Mouse (Mus musculus): ENCODE results near the gene Ackr4. TPM values are rescaled to one million over a fixed set of nuclear protein-coding genes. Genes with fewer than 3 reads are reported as not detected.

The Ackr4 gene
- 1.2 and 1.3 TPM in 2 replicates for polyA plus RNA-seq (2016; fragmentation: Nextera tagmentation; extraction: Ambion mirVana)

GRCm38 (mm10) chr9:104126833-104127232, at the start of gene Ackr4:
Gene Ackr4 (minus strand): TSS chr9:104126933.
- 78% methylated on average over 3 of the region's 3 CpGs for WGBS
- Histone ChIP-seq H3K4me3 (no peak within 1 kb of the TSS), H3K9ac (no peak within 1 kb of the TSS), H3K36me3 (peaks cover 4% of the 10 kb centered on the region; the same call in 1 of the 2 replicates), H3K4me2 (no peak within 1 kb of the TSS), H3K27ac (ENCODE audit: poor library complexity, severe bottlenecking) (no peak within 1 kb of the TSS), H3K27me3 (replicated peaks) (no peaks in the 10 kb centered on the region), H3K9me3 (replicated peaks) (no peaks in the 10 kb centered on the region), H3K4me1 (replicated peaks) (peaks cover 18% of the 10 kb centered on the region)
- ATAC-seq (ENCODE audit: insufficient number of reproducible peaks, low FRiP score), result no peak

GRCm38 (mm10) chr9:104172342-104172741, 45.6 kb upstream of the Ackr4 start:
- Histone ChIP-seq H3K27me3 (replicated peaks) (no peaks in the 10 kb centered on the region), H3K36me3 (peaks cover 78% of the 10 kb centered on the region), H3K27ac (ENCODE audit: poor library complexity, severe bottlenecking) (no peak overlapping the region), H3K4me2 (no peak overlapping the region), H3K4me3 (no peak overlapping the region), H3K9ac (no peak overlapping the region), H3K4me1 (replicated peaks) (no peaks in the 10 kb centered on the region), H3K9me3 (replicated peaks) (no peaks in the 10 kb centered on the region)
- WGBS, result 88% methylated on average over 6 of the region's 6 CpGs
- ATAC-seq (ENCODE audit: insufficient number of reproducible peaks, low FRiP score), result no peak

DNA sequence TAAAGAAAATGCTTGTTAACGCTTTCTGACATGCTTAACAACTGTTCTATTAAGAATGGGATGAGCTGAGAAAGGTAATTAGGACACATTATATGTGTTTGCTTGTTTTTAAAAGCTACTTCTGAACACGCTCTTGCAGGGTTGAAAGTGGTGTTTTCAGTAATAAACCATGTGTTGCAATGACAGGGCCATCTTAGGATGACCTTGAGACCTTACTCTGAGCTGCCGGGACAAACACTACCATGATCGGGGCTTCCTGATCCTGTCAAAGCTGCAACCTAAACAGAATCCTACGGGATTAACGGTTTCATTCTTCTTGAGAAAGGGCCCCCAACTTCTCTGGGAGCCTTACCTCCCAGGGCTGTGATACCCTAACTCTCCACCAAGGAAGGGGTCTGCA, 44.9 kb upstream of the Ackr4 start:
- H3K4me3 ChIP-seq, result no peak overlapping the region
- no peak overlapping the region for H3K9ac ChIP-seq
- H3K9me3 ChIP-seq (replicated peaks), result no peaks in the 10 kb centered on the region
- ATAC-seq (ENCODE audit: insufficient number of reproducible peaks, low FRiP score), result no peak
- no peak overlapping the region for H3K27ac ChIP-seq (ENCODE audit: poor library complexity, severe bottlenecking)
- 92% methylated on average over 6 of the region's 6 CpGs for WGBS
- no peak overlapping the region for H3K4me2 ChIP-seq
- no peaks in the 10 kb centered on the region for H3K27me3 ChIP-seq (replicated peaks)
- H3K4me1 ChIP-seq (replicated peaks), result no peaks in the 10 kb centered on the region
- H3K36me3 ChIP-seq, result peaks cover 79% of the 10 kb centered on the region

- Histone ChIP-seq H3K36me3 (peaks cover 77% of the 10 kb centered on the region), H3K4me2 (no peak overlapping the region), H3K9ac (no peak overlapping the region), H3K27me3 (replicated peaks) (no peaks in the 10 kb centered on the region), H3K27ac (ENCODE audit: poor library complexity, severe bottlenecking) (no peak overlapping the region), H3K4me1 (replicated peaks) (no peaks in the 10 kb centered on the region), H3K4me3 (no peak overlapping the region), H3K9me3 (replicated peaks) (no peaks in the 10 kb centered on the region)
- 89% methylated on average over 10 of the region's 10 CpGs for WGBS
- ATAC-seq (ENCODE audit: insufficient number of reproducible peaks, low FRiP score), result no peak
Measured at GRCm38 (mm10) chr9:104169986-104170385, 43.3 kb upstream of the Ackr4 start.

DNA sequence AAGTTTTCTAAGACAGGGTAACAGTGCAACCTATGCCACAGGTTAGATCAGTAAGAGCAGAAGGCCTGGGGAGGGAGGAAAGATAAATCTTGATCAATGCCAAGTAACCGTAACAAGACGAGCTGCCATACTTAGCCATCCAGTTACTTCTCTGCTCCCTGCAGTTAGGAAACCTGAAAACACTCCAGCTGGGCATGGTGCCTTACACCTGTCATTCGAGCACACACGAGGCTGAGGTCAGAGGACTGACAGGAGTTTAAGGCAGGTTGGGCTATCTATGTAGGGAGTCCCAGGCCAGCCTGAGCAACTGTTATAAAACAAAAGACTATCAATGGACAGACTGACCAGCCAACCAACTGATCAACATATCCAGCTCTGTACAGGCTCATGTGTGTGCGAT, 39.2 kb upstream of the Ackr4 start:
- no peaks in the 10 kb centered on the region for H3K4me1 ChIP-seq (replicated peaks)
- peaks cover 86% of the 10 kb centered on the region for H3K36me3 ChIP-seq
- H3K9ac ChIP-seq, result no peak overlapping the region
- ATAC-seq (ENCODE audit: insufficient number of reproducible peaks, low FRiP score), result no peak
- no peaks in the 10 kb centered on the region for H3K27me3 ChIP-seq (replicated peaks)
- H3K27ac ChIP-seq (ENCODE audit: poor library complexity, severe bottlenecking), result no peak overlapping the region
- no peak overlapping the region for H3K4me3 ChIP-seq
- no peaks in the 10 kb centered on the region for H3K9me3 ChIP-seq (replicated peaks)
- no peak overlapping the region for H3K4me2 ChIP-seq
- WGBS, result 88% methylated on average over 5 of the region's 5 CpGs

DNA sequence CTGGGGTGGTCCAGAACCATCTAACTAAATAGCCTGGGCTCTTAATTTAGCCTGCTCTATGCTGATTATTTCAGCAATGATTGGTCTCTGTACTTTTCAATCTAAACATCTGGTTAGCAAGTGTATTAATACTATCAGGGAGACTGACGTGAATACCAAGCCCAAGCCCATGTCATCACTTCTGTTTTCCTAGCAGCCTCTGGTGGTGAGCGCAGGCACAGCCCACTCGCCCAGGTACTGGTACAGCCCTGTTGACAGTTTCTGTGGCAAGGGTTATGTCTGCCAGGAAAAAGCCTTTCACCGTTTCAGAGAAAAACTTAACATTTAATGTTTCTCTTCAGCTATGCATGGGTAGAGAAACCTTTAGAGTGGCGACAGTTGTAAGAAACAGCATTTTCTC, 37.5 kb upstream of the Ackr4 start:
- H3K9me3 ChIP-seq (replicated peaks), result no peaks in the 10 kb centered on the region
- H3K27me3 ChIP-seq (replicated peaks), result no peaks in the 10 kb centered on the region
- no peak overlapping the region for H3K4me2 ChIP-seq
- ATAC-seq (ENCODE audit: insufficient number of reproducible peaks, low FRiP score), result no peak
- no peaks in the 10 kb centered on the region for H3K4me1 ChIP-seq (replicated peaks)
- no peak overlapping the region for H3K9ac ChIP-seq
- H3K27ac ChIP-seq (ENCODE audit: poor library complexity, severe bottlenecking), result no peak overlapping the region
- H3K4me3 ChIP-seq, result no peak overlapping the region
- 72% methylated on average over 5 of the region's 5 CpGs for WGBS
- H3K36me3 ChIP-seq, result peaks cover 88% of the 10 kb centered on the region

- Histone ChIP-seq H3K4me1 (replicated peaks) (no peaks in the 10 kb centered on the region), H3K36me3 (peaks cover 93% of the 10 kb centered on the region), H3K27me3 (replicated peaks) (no peaks in the 10 kb centered on the region), H3K27ac (ENCODE audit: poor library complexity, severe bottlenecking) (no peak overlapping the region), H3K4me2 (no peak overlapping the region), H3K9ac (no peak overlapping the region), H3K9me3 (replicated peaks) (no peaks in the 10 kb centered on the region), H3K4me3 (no peak overlapping the region)
- ATAC-seq (ENCODE audit: insufficient number of reproducible peaks, low FRiP score), result no peak
- WGBS, result 54% methylated on average over 7 of the region's 7 CpGs
Measured at GRCm38 (mm10) chr9:104161117-104161516, 34.4 kb upstream of the Ackr4 start.

DNA sequence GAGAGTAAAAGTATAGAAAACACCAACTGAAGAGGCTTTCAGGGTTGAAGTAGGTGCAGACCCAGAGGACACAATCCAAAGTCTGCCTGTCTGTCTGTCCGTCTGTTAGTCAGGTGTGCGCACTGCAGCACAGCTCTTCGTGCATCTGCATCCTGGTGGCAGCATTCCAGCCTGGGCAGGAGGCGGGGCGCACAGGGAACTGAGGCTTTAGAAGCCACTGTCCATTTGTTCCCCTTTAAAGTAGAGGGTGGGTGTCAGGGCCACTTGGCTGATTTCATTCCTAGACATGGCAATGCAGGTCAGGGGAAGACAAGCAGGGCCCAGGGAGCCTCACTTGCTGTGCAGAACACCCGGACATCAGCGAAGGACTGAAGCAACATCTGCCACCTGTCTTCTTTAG, 30.6 kb upstream of the Ackr4 start:
- no peak for ATAC-seq (ENCODE audit: insufficient number of reproducible peaks, low FRiP score)
- H3K9me3 ChIP-seq (replicated peaks), result no peaks in the 10 kb centered on the region
- WGBS, result 93% methylated on average over 7 of the region's 7 CpGs

GRCm38 (mm10) chr9:104156506-104156905, 29.8 kb upstream of the Ackr4 start:
- Histone ChIP-seq H3K4me3 (no peak overlapping the region), H3K27ac (ENCODE audit: poor library complexity, severe bottlenecking) (no peak overlapping the region), H3K36me3 (peaks cover 96% of the 10 kb centered on the region), H3K4me2 (no peak overlapping the region), H3K27me3 (replicated peaks) (no peaks in the 10 kb centered on the region), H3K4me1 (replicated peaks) (no peaks in the 10 kb centered on the region), H3K9ac (no peak overlapping the region), H3K9me3 (replicated peaks) (no peaks in the 10 kb centered on the region)
- 89% methylated on average over 8 of the region's 8 CpGs for WGBS
- ATAC-seq (ENCODE audit: insufficient number of reproducible peaks, low FRiP score), result no peak

More for the DNA sequence above, 30.6 kb upstream of the Ackr4 start:
- H3K4me3 ChIP-seq, result no peak overlapping the region
- H3K4me2 ChIP-seq, result no peak overlapping the region
- H3K27ac ChIP-seq (ENCODE audit: poor library complexity, severe bottlenecking), result no peak overlapping the region
- peaks cover 96% of the 10 kb centered on the region for H3K36me3 ChIP-seq
- no peak overlapping the region for H3K9ac ChIP-seq
- H3K27me3 ChIP-seq (replicated peaks), result no peaks in the 10 kb centered on the region
- H3K4me1 ChIP-seq (replicated peaks), result no peaks in the 10 kb centered on the region

DNA sequence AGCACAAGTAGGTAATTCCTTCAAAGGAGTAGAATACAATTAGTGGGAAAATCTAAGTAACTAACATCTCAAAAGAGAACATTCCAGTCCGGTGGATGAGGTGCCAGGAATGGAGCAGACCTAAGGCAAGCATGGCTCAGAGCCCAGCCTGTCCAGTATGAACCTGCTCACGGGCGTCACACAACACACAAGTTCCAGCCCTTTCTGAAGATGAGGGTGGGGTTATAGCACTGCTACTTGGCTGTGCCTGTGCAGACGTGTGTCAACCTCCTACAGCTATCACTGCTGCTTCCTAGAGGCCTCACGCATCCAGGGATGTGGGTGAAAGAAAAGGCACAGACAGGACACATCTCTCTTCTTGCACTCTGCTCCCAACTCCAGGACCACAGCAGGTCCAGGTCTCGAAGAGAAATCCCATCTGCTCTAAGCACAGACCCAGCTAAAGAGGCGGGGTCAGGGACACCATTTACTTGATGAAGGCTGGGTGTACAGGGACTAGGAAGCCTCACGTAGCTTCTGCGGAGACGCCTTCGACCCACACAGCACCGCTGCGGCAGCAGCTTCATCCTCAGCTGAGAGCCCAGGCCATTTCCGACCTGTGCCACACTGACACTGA, 28.5 kb upstream of the Ackr4 start:
- H3K4me1 ChIP-seq (replicated peaks), result no peaks in the 10 kb centered on the region
- ATAC-seq (ENCODE audit: insufficient number of reproducible peaks, low FRiP score), result no peak
- no peak overlapping the region for H3K4me3 ChIP-seq
- H3K36me3 ChIP-seq, result peaks cover 94% of the 10 kb centered on the region
- 89% methylated on average over 14 of the region's 14 CpGs for WGBS
- H3K9me3 ChIP-seq (replicated peaks), result no peaks in the 10 kb centered on the region
- H3K27ac ChIP-seq (ENCODE audit: poor library complexity, severe bottlenecking), result no peak overlapping the region
- no peak overlapping the region for H3K9ac ChIP-seq
- no peaks in the 10 kb centered on the region for H3K27me3 ChIP-seq (replicated peaks)
- no peak overlapping the region for H3K4me2 ChIP-seq

- no peak overlapping the region for H3K4me3 ChIP-seq
- no peak overlapping the region for H3K4me2 ChIP-seq
- no peak overlapping the region for H3K27ac ChIP-seq (ENCODE audit: poor library complexity, severe bottlenecking)
- no peaks in the 10 kb centered on the region for H3K27me3 ChIP-seq (replicated peaks)
- H3K9ac ChIP-seq, result no peak overlapping the region
- WGBS, result 87% methylated on average over 7 of the region's 7 CpGs
- peaks cover 76% of the 10 kb centered on the region for H3K36me3 ChIP-seq
- no peaks in the 10 kb centered on the region for H3K9me3 ChIP-seq (replicated peaks)
- H3K4me1 ChIP-seq (replicated peaks), result no peaks in the 10 kb centered on the region
- ATAC-seq (ENCODE audit: insufficient number of reproducible peaks, low FRiP score), result no peak
Measured at GRCm38 (mm10) chr9:104152121-104152520, 25.4 kb upstream of the Ackr4 start.

DNA sequence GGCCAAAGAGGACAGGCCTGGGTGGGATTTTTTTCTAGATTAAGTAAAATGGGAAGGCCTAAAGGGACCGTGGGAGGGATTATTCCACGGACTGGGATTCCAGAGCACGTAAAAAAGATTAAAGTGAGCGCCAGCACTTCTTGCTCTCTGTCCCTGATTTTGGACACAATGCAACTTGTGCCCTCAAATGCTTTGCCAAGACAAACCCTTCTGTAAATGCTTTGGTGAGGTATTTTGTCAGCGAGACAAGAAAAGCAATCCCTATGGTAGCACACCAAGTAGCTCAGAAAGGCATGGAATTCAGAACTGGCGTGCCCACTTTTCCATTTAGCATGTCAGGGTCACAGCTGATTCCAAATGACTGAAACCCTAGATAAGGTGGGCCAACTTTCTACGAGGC, 22.2 kb upstream of the Ackr4 start:
- Histone ChIP-seq H3K4me3 (no peak overlapping the region), H3K9me3 (replicated peaks) (no peaks in the 10 kb centered on the region), H3K4me2 (no peak overlapping the region), H3K27me3 (replicated peaks) (no peaks in the 10 kb centered on the region), H3K36me3 (peaks cover 44% of the 10 kb centered on the region), H3K4me1 (replicated peaks) (0 out of 2 replicates have a peak, but pooled peaks cover 3% of the 10 kb centered on the region), H3K9ac (no peak overlapping the region), H3K27ac (ENCODE audit: poor library complexity, severe bottlenecking) (no peak overlapping the region)
- no peak for ATAC-seq (ENCODE audit: insufficient number of reproducible peaks, low FRiP score)
- 84% methylated on average over 7 of the region's 7 CpGs for WGBS

All from heart, embryonic 12.5 days (tissue).